Mouse (Mus musculus) right cerebral cortex, postnatal 4 days (tissue): ENCODE measurements around the gene Fau.

Source experiments
- DNase-seq: peaks from one replicate; pipeline ENCODE4 v3.0.0-alpha.2; 2022

The Fau gene

GRCm38 (mm10) chr19:6046294-6047153, 11.1 kb upstream of the Fau start, which contains the start of gene Syvn1:
Gene Syvn1 (plus strand): TSS chr19:6046576.
- peak; percentile 85 for DNase-seq

DNA sequence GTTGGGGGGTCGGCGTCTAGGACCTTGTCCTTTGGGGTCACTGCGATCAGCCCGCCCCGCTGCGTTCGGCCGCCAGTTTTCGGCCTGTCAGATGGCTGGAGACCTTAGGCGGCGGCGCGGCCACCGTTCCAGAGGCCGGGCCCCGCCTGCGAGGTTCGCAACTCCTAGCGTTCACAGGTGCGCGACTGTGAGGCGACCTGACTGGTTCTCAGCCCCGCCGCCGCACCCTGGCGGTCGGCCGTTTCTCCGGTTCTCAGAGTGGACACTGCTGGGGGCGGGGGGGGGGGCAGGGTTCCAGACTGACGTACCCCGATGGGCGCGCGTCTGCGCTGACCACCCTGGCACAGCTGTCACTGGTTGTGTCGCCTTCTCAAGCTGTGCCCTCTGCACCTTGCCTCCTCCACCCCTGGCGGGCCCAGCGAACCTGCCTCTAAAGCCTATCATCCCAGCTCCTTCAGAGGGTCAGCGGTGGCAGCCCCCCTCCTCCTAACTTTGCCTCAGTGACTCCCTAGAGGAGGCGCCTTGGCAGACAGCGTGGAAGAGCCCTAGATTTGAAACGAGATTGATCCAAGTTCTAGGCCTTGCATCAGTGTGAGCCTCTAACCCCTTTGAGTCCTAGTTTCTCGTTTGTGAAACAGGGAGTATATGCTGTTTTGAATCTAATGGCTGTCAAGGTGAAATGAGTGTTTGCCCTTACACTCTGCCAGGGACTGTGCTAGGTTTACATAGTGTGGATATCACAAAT, 10.3 kb upstream of the Fau start:
- DNase-seq: no peak

DNA sequence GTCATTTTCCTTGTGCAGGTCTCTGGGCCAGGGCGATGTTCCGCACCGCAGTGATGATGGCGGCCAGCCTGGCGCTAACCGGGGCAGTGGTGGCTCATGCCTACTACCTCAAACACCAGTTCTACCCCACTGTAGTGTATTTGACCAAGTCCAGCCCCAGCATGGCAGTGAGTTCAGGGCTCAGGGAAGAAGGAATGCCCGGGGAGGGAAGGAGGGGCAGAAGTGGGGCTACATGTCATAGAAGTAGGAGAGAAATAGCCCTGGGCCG, 9.8 kb upstream of the Fau start:
- no peak for DNase-seq

DNA sequence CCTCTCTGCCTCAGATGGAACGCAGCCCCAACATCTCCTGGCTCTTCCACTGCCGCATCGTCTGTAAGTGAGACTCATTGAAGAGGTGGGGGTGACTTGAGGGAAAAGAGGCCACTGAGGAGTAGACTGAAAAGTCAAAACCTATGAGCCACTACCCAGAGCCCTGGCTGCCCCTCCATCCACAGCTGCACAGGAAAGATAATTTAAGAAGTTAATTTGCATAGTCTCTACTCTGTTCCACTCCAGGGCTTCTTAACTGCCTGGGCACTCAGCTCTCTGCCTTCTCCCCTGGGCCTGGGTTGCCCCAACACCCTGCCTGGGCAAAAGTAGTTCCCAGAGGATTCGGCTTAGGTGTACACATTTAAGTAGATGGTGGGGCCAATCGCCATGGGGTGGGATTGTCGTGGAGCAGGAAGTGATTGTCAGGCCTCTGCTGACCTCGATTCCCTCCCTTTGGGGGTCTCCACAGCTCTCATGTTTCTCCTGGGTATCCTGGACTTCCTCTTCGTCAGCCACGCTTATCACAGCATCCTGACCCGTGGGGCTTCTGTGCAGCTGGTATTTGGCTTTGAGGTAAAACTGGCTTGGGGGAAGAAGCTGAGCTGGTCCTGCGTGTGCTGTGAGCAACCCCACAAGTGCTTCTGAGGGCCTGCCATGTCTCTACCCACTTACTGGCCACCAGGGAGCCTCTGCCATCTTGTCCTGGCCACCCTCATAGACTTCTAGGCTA, 8.8 kb upstream of the Fau start:
- no peak for DNase-seq

GRCm38 (mm10) chr19:6052516-6052915, 5.1 kb upstream of the Fau start:
- no peak for DNase-seq

DNA sequence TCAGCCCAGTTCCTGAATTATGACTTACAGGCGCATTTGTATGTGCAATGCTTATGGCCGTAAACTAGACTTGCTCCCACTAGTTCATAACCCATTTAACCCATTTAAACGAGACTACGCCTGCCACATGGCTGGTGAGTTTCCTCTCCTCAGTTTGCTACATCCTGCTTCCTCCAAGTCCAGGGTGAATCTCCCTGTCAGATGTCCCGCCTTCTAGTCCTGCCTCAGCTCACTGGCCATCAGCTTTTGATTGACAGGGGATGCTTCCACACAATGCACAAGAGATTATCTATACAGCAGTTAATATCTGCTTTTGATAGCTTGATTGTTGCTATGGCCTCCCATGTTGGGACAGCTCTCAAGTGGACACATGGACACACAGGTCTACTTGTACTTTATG, 3.3 kb upstream of the Fau start:
- no peak for DNase-seq

DNA sequence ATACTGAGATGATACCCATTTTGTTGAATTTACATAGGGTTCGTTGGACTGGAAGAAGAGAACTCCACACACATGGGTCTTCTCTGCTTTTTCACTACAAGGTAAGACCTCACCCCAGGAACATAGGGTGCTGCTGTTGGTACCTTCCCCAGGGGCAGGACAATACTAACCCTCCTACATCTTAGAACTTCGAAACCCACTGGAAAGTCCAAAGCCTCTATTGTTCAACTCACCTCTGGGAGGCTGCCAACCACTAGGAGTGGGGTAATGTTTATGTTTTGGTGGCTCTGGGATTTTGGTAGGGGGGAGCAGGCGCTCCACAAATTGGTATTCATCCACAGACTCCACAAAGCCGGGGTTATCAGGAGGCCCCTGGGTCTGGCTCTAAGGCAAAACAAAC, 948 bp upstream of the Fau start:
- no peak for DNase-seq

GRCm38 (mm10) chr19:6058513-6058912, 869 bp downstream of the Fau start:
- no peak for DNase-seq

GRCm38 (mm10) chr19:6058966-6059365, 1.3 kb downstream of the Fau start:
- DNase-seq: no peak

- DNase-seq: peak; percentile 85
These were observed 3.4 kb downstream of the Fau start, which contains the start of gene Znhit2 for GRCm38 (mm10) chr19:6061021-6061533. Gene Znhit2 (plus strand): TSS chr19:6061192.

- DNase-seq: peak; percentile 52
These were observed 4.1 kb downstream of the Fau start for GRCm38 (mm10) chr19:6061641-6062302.

GRCm38 (mm10) chr19:6062418-6062817, 4.8 kb downstream of the Fau start:
- no peak for DNase-seq

- no peak for DNase-seq
These were observed 5.4 kb downstream of the Fau start for GRCm38 (mm10) chr19:6063081-6063480.

DNA sequence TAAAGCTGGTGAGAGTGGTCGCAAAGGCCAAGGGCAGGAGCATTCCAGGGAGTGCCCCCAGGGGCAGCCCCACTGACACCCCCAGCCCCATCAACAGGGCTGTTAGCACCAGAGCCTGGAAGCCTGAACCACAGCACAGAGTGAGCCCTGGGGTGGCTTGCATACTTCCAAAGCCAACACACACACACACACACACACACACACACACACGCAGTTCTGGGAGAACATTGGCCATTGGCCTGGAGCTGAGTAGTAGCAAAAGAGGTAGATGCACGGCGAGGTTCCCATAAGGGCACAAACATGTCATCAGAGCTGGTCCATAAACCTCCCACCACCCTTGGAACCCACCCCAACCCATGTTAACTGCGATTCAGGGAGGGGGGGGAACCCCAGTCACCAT, 8.9 kb downstream of the Fau start:
- DNase-seq: peak; percentile 32

DNA sequence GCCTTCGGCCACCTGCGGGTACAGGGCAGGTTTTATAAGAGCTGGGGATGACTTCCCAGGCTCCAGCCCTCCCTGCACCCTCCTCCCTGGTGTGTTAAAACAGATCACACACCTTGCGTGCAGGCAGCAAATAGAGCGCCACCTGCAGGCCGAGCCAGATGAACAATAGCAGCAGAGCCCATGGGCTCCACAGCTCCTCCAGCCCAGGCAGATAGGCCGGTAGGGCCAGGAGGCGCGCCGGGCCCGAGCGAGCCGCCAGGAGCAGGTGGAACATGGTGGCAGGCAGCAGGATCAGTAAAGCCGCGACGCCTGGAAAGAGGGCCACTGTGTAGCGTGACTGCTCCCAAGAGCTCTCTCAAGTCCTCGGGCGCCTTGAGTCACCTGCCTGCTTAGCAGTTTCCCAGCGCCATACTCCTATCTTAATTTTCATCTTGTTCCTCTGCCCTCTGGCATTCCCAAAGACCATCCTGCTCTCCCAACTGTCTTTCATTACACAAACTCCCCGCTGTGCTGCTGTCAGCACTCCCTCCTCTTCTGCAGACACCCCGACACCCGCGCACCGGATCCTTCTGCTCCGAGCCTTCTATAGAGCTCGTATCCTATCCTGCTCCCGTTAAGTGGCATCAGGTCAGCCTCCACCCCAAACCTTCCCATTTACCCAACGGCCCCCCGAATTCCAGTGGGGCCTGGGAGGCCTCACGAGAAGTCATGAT, 9.5 kb downstream of the Fau start:
- peak; percentile 92 for DNase-seq

GRCm38 (mm10) chr19:6067724-6068415, 10.2 kb downstream of the Fau start, which contains the start of gene Tm7sf2:
Gene Tm7sf2 (minus strand): TSS chr19:6068373.
- peak; percentile 87 for DNase-seq

GRCm38 (mm10) chr19:6068951-6069350, 11.3 kb downstream of the Fau start:
- DNase-seq: no peak

DNA sequence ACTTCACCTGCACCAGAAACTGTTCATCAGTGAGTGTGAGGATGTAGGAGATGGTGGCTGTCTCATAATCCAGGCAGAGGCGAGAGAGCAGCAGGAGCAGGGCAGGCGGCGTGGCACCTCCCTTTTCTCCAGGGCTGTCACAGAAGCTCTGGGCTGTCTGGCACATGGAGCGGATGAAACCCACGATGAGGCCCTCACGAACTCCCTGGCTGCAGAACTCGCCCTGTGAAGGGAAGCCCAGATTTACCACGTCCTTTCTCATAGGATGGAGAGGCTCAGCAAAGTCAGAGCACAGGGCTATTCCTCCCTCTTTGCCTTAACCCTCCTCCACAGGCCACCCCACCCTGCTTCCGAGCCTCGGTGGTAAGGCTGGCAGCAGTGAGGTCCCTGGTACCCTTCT, 12.2 kb downstream of the Fau start:
- DNase-seq: no peak

DNA sequence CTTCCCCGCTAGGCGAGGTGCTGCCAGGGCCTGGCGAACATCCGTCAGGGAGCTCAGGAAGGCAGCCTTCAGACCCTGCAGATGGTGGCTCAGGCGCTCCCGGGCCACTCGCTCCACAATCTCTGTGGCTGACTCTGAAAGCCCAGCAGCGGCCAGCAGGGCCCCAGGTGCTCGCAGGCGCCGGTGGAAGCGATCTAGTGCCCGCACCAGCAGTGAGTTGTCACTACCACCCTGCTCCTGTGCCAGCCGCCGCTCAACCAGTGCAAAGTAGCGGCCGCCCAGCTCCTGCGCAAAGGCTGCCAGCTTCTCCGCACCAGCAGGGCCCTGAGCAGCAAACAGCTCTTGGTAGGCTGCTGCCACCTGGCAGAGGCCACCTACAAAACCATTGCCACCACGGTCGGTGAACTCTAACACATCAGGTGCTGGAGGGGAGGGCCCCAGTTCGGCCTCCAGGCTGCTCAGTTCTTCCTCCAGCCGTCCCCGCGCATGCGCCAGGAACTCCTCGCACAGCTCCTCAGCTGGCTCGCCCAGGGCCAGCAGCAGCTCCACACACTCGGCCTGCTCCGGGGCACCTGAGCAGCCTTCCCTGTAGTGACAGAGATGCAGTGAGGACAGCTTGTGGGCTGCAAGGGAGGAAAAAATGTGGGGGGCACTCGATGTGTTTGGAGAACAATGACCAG, 13.1 kb downstream of the Fau start:
- DNase-seq: no peak

GRCm38 (mm10) chr19:6071261-6071660, 13.6 kb downstream of the Fau start:
- no peak for DNase-seq

- DNase-seq: no peak
These were observed 16.2 kb downstream of the Fau start for GRCm38 (mm10) chr19:6073889-6074288.
